Mouse (Mus musculus): ENCODE data around the gene Ccnd2. TPM values are rescaled to one million over a fixed set of nuclear protein-coding genes. Genes with fewer than 3 reads are reported as not detected.

The Ccnd2 gene
- polyA plus RNA-seq, 1 experiment from 2014 or later: 799 TPM

- DNase-seq (ENCODE audit: low spot score): peak; percentile 52
- Histone ChIP-seq H3K4me1 (peaks cover 45% of the 10 kb centered on the region), H3K27ac (peak overlapping the region; percentile 97), H3K4me3 (peak overlapping the region; percentile 75), H3K36me3 (no peaks in the 10 kb centered on the region), H3K27me3 (ENCODE audit: low read depth, poor library complexity, severe bottlenecking) (no peaks in the 10 kb centered on the region), H3K9me3 (replicated peaks) (no peaks in the 10 kb centered on the region)
- under 1% methylated on average over 30 of the region's 30 CpGs for WGBS
Observed at GRCm38 (mm10) chr6:127153972-127154707, 2.1 kb upstream of the Ccnd2 start.

GRCm38 (mm10) chr6:127153296-127153800, 1.4 kb upstream of the Ccnd2 start:
- Histone ChIP-seq H3K27ac (peak overlapping the region; percentile 97), H3K9me3 (replicated peaks) (no peaks in the 10 kb centered on the region), H3K4me1 (peaks cover 49% of the 10 kb centered on the region), H3K27me3 (ENCODE audit: low read depth, poor library complexity, severe bottlenecking) (no peaks in the 10 kb centered on the region), H3K4me3 (peak overlapping the region; percentile 75), H3K36me3 (peaks cover 3% of the 10 kb centered on the region)
- whole genome bisulfite sequencing: under 1% methylated on average over 28 of the region's 28 CpGs
- DNase-seq (ENCODE audit: low spot score): peak; percentile 82

- Histone ChIP-seq H3K36me3 (peaks cover 20% of the 10 kb centered on the region), H3K27ac (peak overlapping the region; percentile 97), H3K9me3 (replicated peaks) (no peaks in the 10 kb centered on the region), H3K27me3 (ENCODE audit: low read depth, poor library complexity, severe bottlenecking) (no peaks in the 10 kb centered on the region), H3K4me3 (peak overlapping the region; percentile 75), H3K4me1 (peaks cover 59% of the 10 kb centered on the region)
- peak; percentile 81 for DNase-seq (ENCODE audit: low spot score)
- under 1% methylated on average over 29 of the region's 29 CpGs for WGBS
Observed at GRCm38 (mm10) chr6:127151565-127152105, 358 bp downstream of the Ccnd2 start.

GRCm38 (mm10) chr6:127150663-127151564, 1.1 kb downstream of the Ccnd2 start:
- H3K27ac ChIP-seq: peak overlapping the region; percentile 97
- WGBS: under 1% methylated on average over 34 of the region's 34 CpGs
- peak overlapping the region; percentile 75 for H3K4me3 ChIP-seq
- no peaks in the 10 kb centered on the region for H3K9me3 ChIP-seq (replicated peaks)
- DNase-seq (ENCODE audit: low spot score): peak; percentile 86
- H3K36me3 ChIP-seq: peaks cover 27% of the 10 kb centered on the region
- H3K27me3 ChIP-seq (ENCODE audit: low read depth, poor library complexity, severe bottlenecking): no peaks in the 10 kb centered on the region
- H3K4me1 ChIP-seq: peaks cover 65% of the 10 kb centered on the region

GRCm38 (mm10) chr6:127149944-127150662, 1.9 kb downstream of the Ccnd2 start:
- Histone ChIP-seq H3K27ac (peak overlapping the region; percentile 97), H3K9me3 (replicated peaks) (no peaks in the 10 kb centered on the region), H3K27me3 (ENCODE audit: low read depth, poor library complexity, severe bottlenecking) (no peaks in the 10 kb centered on the region), H3K36me3 (peaks cover 36% of the 10 kb centered on the region), H3K4me1 (peaks cover 66% of the 10 kb centered on the region), H3K4me3 (peak overlapping the region; percentile 75)
- WGBS: under 1% methylated on average over 38 of the region's 38 CpGs
- peak; percentile 70 for DNase-seq (ENCODE audit: low spot score)

- peak overlapping the region; percentile 97 for H3K27ac ChIP-seq
- WGBS: 0% methylated on average over 30 of the region's 30 CpGs
- no peaks in the 10 kb centered on the region for H3K9me3 ChIP-seq (replicated peaks)
- peak; percentile 62 for DNase-seq (ENCODE audit: low spot score)
- H3K36me3 ChIP-seq: peaks cover 42% of the 10 kb centered on the region
- H3K4me3 ChIP-seq: peak overlapping the region; percentile 75
- H3K4me1 ChIP-seq: peaks cover 64% of the 10 kb centered on the region
- H3K27me3 ChIP-seq (ENCODE audit: low read depth, poor library complexity, severe bottlenecking): no peaks in the 10 kb centered on the region
Observed at GRCm38 (mm10) chr6:127149303-127149943, 2.6 kb downstream of the Ccnd2 start.

GRCm38 (mm10) chr6:127148526-127149302, 3.3 kb downstream of the Ccnd2 start:
- peak overlapping the region; percentile 97 for H3K27ac ChIP-seq
- H3K4me3 ChIP-seq: peak overlapping the region; percentile 75
- H3K36me3 ChIP-seq: peaks cover 49% of the 10 kb centered on the region
- H3K27me3 ChIP-seq (ENCODE audit: low read depth, poor library complexity, severe bottlenecking): no peaks in the 10 kb centered on the region
- no peaks in the 10 kb centered on the region for H3K9me3 ChIP-seq (replicated peaks)
- DNase-seq (ENCODE audit: low spot score): peak; percentile 57
- 4% methylated on average over 20 of the region's 20 CpGs for WGBS
- H3K4me1 ChIP-seq: peaks cover 63% of the 10 kb centered on the region

GRCm38 (mm10) chr6:127147665-127148064, 4.3 kb downstream of the Ccnd2 start:
- WGBS: 1% methylated on average over 4 of the region's 4 CpGs
- peak overlapping the region; percentile 42; the same call in 1 of the 2 replicates for H3K27ac ChIP-seq

GRCm38 (mm10) chr6:127146322-127146947, 5.6 kb downstream of the Ccnd2 start:
- peaks cover 71% of the 10 kb centered on the region for H3K36me3 ChIP-seq
- no peak overlapping the region for H3K27ac ChIP-seq
- H3K9me3 ChIP-seq (replicated peaks): no peaks in the 10 kb centered on the region
- no peak overlapping the region for H3K4me3 ChIP-seq
- no peaks in the 10 kb centered on the region for H3K27me3 ChIP-seq (ENCODE audit: low read depth, poor library complexity, severe bottlenecking)
- 88% methylated on average over 3 of the region's 3 CpGs for WGBS
- peaks cover 59% of the 10 kb centered on the region for H3K4me1 ChIP-seq
- DNase-seq (ENCODE audit: low spot score): no peak

More at GRCm38 (mm10) chr6:127147665-127148064, 4.3 kb downstream of the Ccnd2 start:
- peaks cover 63% of the 10 kb centered on the region for H3K4me1 ChIP-seq
- peaks cover 60% of the 10 kb centered on the region for H3K36me3 ChIP-seq
- H3K27me3 ChIP-seq (ENCODE audit: low read depth, poor library complexity, severe bottlenecking): no peaks in the 10 kb centered on the region
- H3K4me3 ChIP-seq: peak overlapping the region; percentile 75; the same call in 1 of the 2 replicates
- no peaks in the 10 kb centered on the region for H3K9me3 ChIP-seq (replicated peaks)
- DNase-seq (ENCODE audit: low spot score): peak; percentile 92

- Histone ChIP-seq H3K4me1 (peaks cover 54% of the 10 kb centered on the region), H3K27me3 (ENCODE audit: low read depth, poor library complexity, severe bottlenecking) (no peaks in the 10 kb centered on the region), H3K9me3 (replicated peaks) (no peaks in the 10 kb centered on the region), H3K36me3 (peaks cover 80% of the 10 kb centered on the region), H3K27ac (no peak overlapping the region), H3K4me3 (no peak overlapping the region)
- WGBS: 72% methylated on average over 20 of the region's 20 CpGs
- DNase-seq (ENCODE audit: low spot score): no peak
Observed at GRCm38 (mm10) chr6:127145464-127146190, 6.4 kb downstream of the Ccnd2 start.

Data from limb, embryonic 10.5 days (tissue).